In the genomic region with DNA sequence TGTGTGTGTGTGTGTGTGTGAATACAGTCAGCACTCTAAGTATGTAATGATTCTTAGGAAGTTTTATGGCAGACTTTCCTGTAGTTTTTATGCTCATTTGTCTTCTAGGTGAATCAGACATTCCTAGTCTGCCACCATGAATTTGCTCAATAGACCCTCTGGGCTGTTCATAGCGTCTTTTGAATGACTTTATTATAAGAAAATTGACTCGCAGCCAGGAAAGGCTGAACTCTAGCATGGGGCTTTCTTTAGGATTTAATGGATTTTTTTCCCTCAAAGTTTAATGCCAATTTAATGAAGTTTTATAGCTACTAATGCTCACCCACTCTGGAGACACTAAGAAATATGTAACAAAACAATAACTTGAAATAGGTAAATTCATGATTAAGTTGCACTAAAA, we compare ENCODE assay signal across 19 mouse cellular contexts.
"Had no signal": no experiment of that assay in that cellular context is flagged by ENCODE, and none has a peak within 500 bp of the region (broad histone marks: within the 10 kb centered on the region; RNA-seq: fewer than 3 reads in every experiment).

No protein-coding gene starts in this region.

- H3K9me3 ChIP-seq: limb, embryonic 15.5 days; lung, embryonic 15.5 days; midbrain, embryonic 15.5 days; neural tube, embryonic 13.5 days had no signal

- H3K4me1 ChIP-seq: limb, embryonic 15.5 days; lung, embryonic 15.5 days; midbrain, embryonic 15.5 days; neural tube, embryonic 13.5 days had no signal

- H3K27me3 ChIP-seq: limb, embryonic 15.5 days; lung, embryonic 15.5 days; midbrain, embryonic 15.5 days; neural tube, embryonic 13.5 days had no signal

- H3K4me3 ChIP-seq: limb, embryonic 15.5 days; lung, embryonic 15.5 days; midbrain, embryonic 15.5 days; myocyte; neural tube, embryonic 13.5 days had no signal

- H3K36me3 ChIP-seq: limb, embryonic 15.5 days; lung, embryonic 15.5 days; midbrain, embryonic 15.5 days; neural tube, embryonic 13.5 days had no signal

- H3K9ac ChIP-seq: limb, embryonic 15.5 days; liver, embryonic 14.5 days; liver, postnatal 0 days; lung, embryonic 15.5 days; midbrain, embryonic 15.5 days; neural tube, embryonic 13.5 days had no signal

- ATAC-seq: liver, postnatal 0 days; midbrain, embryonic 15.5 days had no signal

- H3K4me2 ChIP-seq: limb, embryonic 15.5 days; liver, embryonic 11.5 days; lung, embryonic 15.5 days; midbrain, embryonic 11.5 days; midbrain, embryonic 15.5 days; neural tube, embryonic 13.5 days had no signal

- DNase-seq: kidney, adult 18-20 months; kidney, adult 9 months; kidney, postnatal 14 days; kidney, postnatal 4 days; left cerebral cortex, postnatal 4 days; liver, postnatal 0 days; lung, postnatal 10 days; lung, postnatal 4 days; thymus, adult 18-20 months; thymus, postnatal 14 days; thymus, postnatal 4 days had no signal

- H3K27ac ChIP-seq: limb, embryonic 15.5 days; liver, embryonic 14.5 days; lung, embryonic 15.5 days; midbrain, embryonic 15.5 days; neural tube, embryonic 13.5 days had no signal
